Mouse (Mus musculus) forebrain, embryonic 15.5 days (tissue): ENCODE results near the gene Lpar2. TPM values are rescaled to one million over a fixed set of nuclear protein-coding genes. Genes with fewer than 3 reads are reported as not detected.
A peak's percentile ranks its signal among the peaks of the same experiment; 100 is the strongest.

Experiments
- ATAC-seq: fragments of 200-750 bp; cut with Nextera tagmentation; replicated peaks from 2 replicates; pipeline ENCODE4 v1.8.0; 2017; ENCODE audit warnings: mild to moderate bottlenecking, moderate TSS enrichment, moderate library complexity
- H3K27ac ChIP-seq: fragments of 300-500 bp; sonication (generic); replicated peaks from 2 replicates; pipeline ENCODE4 v1.5.1; 2015; ENCODE audit warnings: mild to moderate bottlenecking, inconsistent platforms
- H3K27me3 ChIP-seq: fragments of 300-500 bp; sonication (generic); 2 replicates; pipeline ENCODE4 v1.6.1; 2015; ENCODE audit warnings: inconsistent platforms
- H3K36me3 ChIP-seq: fragments of 300-500 bp; sonication (generic); 2 replicates; pipeline ENCODE4 v1.6.1; 2015; ENCODE audit warnings: mild to moderate bottlenecking, inconsistent platforms
- H3K4me1 ChIP-seq: fragments of 300-500 bp; sonication (generic); 2 replicates; pipeline ENCODE4 v1.6.1; 2015; ENCODE audit warnings: inconsistent platforms
- H3K4me2 ChIP-seq: fragments of 300-500 bp; sonication (generic); replicated peaks from 2 replicates; pipeline ENCODE4 v1.6.1; 2015; ENCODE audit warnings: mild to moderate bottlenecking, inconsistent platforms
- H3K4me3 ChIP-seq: fragments of 300-500 bp; sonication (generic); 2 replicates; pipeline ENCODE4 v1.5.1; 2015; ENCODE audit warnings: mild to moderate bottlenecking, inconsistent platforms
- H3K9ac ChIP-seq: fragments of 300-500 bp; sonication (generic); replicated peaks from 2 replicates; pipeline ENCODE4 v1.6.1; 2015; ENCODE audit warnings: mild to moderate bottlenecking, inconsistent platforms
- H3K9me3 ChIP-seq: fragments of 300-500 bp; sonication (generic); 2 replicates; pipeline ENCODE4 v1.6.1; 2016; ENCODE audit warnings: inconsistent platforms
- WGBS: fragments of 180-500 bp; shearing (Covaris S2); methylation state at CpG from one replicate; pipeline ENCODE4 v1.1.7; 2015; ENCODE audit warnings: mixed read lengths; 5-methylcytosine and 5-hydroxymethylcytosine counted together
- polyA plus RNA-seq: library from polyadenylated mRNA; unstranded; fragments of >200 nt; fragmentation: Nextera tagmentation; extraction: Ambion mirVana; gene quantifications from 2 replicates; pipeline ENCODE4 v1.2.1, GENCODE M21; 2015

The Lpar2 gene
- polyA plus RNA-seq = 0.65 and 0.89 TPM in 2 replicates

DNA sequence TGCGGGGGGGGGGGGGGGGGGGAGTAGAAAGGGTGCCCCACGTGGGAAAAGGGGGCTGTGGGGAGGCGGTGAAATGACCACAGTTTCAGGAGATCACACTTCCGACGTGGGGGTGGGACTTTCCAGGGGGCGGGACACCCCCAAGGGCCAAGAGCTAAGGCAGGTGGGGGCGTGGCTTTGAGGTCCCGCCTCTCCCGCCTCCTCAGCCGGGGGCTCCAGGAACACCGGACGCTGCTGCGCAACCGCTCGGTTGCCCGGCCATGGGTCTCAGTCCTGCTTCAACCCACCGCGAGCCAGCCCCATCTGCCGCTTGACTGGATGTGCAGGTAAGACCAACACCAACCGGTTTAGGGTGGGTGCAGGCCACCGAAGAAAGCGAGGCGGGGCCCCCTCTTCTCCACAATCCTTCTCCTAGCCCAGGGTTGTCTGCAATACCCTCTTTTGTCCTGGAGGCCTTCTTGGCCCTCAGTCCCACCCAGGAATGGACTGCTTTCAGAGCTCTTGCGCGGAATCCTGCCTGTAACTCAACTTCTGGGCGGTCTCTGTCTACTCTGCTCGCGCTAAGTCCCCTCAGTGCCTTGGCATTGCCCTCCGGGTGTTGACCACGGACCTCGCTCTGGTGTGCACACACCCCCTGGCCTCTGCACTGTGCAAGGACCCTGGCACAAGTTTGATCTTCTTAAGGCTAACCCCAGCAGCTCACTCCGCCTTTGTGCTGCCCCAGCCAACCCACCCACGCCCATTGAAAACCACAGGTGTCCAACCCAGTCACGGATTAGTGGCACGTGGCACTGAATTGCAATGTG is at the start of gene Lpar2:
Lpar2 (plus strand) TSS at position 44 of the 806 bp plus-strand sequence.
- Histone ChIP-seq H3K4me1 (peaks cover 37% of the 10 kb centered on the region), H3K27me3 (no peaks in the 10 kb centered on the region), H3K4me2 (peak within 1 kb of the TSS; percentile 86), H3K27ac (peak within 1 kb of the TSS; percentile 70), H3K36me3 (peaks cover 31% of the 10 kb centered on the region), H3K4me3 (peak within 1 kb of the TSS; percentile 81), H3K9ac (peak within 1 kb of the TSS; percentile 87), H3K9me3 (no peaks in the 10 kb centered on the region)
- under 1% methylated on average over 29 of the region's 35 CpGs for WGBS
- peak; percentile 77 for ATAC-seq

DNA sequence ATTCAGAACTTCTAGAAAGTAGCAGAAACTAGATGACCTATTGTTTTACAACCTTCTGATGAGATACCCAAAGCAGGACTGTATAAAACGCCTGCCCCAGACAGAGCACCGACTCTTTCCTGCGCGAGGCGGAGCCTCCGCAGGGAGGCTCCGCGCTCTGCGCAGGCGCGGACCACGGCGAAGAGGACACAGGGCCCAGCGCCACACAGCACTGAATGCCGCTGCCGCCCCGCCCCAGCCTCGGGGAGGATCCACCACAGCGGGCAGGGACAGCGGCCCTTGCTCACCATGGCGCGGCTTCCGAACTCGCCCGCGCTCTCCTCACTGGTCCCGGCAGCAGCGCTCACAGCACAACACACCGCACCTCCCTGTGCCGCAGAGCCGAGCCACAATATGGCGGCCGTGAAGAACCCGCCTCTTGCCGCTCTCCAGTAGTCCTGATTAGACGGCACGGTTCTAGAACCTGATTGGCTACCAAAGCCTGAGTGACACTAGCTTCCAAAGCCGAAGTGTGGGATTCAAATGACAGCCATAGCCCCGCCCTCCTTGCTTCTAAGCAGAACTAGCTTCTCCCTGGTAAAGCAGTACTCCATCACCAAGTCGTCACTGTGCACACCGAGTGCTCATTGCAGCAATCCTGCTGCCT is 47.6 kb upstream of the Lpar2 start, which contains the start of gene Gm20422:
Gm20422 (minus strand) TSS at position 384 of the 646 bp plus-strand sequence.
- H3K9ac ChIP-seq = peak within 1 kb of the TSS; percentile 92
- H3K4me3 ChIP-seq = peak within 1 kb of the TSS; percentile 64
- H3K27me3 ChIP-seq = no peaks in the 10 kb centered on the region
- under 1% methylated on average over 41 of the region's 41 CpGs for WGBS
- H3K4me1 ChIP-seq = peaks cover 33% of the 10 kb centered on the region
- H3K27ac ChIP-seq = peak within 1 kb of the TSS; percentile 99
- peak; percentile 99 for ATAC-seq
- no peaks in the 10 kb centered on the region for H3K9me3 ChIP-seq
- H3K36me3 ChIP-seq = no peaks in the 10 kb centered on the region
- H3K4me2 ChIP-seq = peak within 1 kb of the TSS; percentile 55

DNA sequence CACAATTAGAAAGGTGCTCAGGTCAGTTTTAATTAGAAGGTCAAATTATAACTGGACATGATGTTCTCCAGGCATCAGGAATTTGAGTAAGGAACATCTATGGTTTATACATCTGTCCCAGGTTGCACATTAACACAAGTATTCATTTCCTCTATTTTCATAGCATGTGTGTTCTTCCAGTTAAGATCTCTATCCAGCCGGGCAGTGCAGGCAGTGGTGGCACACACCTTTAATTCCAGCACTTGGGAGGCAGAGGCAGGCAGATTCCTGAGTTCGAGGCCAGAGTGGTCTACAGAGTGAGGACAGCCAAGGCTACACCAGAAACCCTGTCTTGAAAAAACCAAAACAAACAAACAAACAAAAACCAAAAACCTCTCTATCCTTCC is 47.1 kb upstream of the Lpar2 start:
- Histone ChIP-seq H3K4me1 (peaks cover 33% of the 10 kb centered on the region), H3K4me2 (peak overlapping the region; percentile 55), H3K27me3 (no peaks in the 10 kb centered on the region), H3K4me3 (peak overlapping the region; percentile 64), H3K27ac (peak overlapping the region; percentile 99), H3K36me3 (no peaks in the 10 kb centered on the region), H3K9me3 (no peaks in the 10 kb centered on the region), H3K9ac (no peak overlapping the region)
- ATAC-seq = peak; percentile 41; the same call in 1 of the 2 replicates
- 62% methylated on average over 2 of the region's 2 CpGs for WGBS

DNA sequence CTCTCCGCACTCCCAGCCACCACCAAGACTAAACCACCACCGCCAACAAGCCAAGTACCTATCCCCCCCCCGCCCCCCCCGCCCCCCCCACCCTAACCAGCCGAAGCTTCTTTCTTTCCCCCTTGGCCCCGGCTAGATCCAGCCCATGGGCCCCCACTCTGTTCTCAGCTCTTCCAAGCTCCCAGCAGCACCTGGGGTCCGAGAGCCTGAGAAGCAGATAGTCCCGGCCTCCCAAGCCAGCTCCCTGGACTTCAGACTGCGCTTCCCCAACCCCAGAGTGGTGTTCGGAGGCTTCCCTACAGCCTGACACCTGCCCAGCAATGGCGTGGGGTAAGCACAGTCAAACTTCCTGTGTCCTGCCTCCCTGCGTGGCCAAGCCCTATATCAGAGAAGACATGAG is 45.1 kb upstream of the Lpar2 start:
- no peak overlapping the region for H3K27ac ChIP-seq
- H3K4me1 ChIP-seq = peaks cover 20% of the 10 kb centered on the region
- no peak overlapping the region for H3K9ac ChIP-seq
- no peak for ATAC-seq
- no peaks in the 10 kb centered on the region for H3K9me3 ChIP-seq
- 68% methylated on average over 12 of the region's 12 CpGs for WGBS
- no peak overlapping the region for H3K4me2 ChIP-seq
- no peaks in the 10 kb centered on the region for H3K27me3 ChIP-seq
- H3K4me3 ChIP-seq = no peak overlapping the region
- no peaks in the 10 kb centered on the region for H3K36me3 ChIP-seq

DNA sequence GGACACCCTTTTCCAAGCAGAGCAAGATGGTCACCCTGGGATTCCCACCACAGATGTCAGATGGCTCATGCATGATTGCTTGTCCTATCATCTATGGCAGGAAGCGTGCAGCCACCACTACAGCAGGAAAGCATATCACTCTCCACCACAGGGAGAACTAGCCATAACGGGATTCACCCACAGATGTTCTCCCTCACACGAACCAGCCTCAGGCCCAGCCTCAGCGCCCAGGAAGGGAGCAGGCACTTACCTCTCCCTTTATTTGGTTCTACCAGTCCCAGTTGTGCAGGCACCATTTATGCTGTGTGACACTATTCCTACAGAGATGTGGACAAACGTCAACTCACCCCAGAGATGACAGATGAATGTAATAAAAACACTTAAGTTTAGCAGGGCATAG is 33.1 kb upstream of the Lpar2 start:
- no peak overlapping the region for H3K4me3 ChIP-seq
- H3K4me1 ChIP-seq = peaks cover 24% of the 10 kb centered on the region
- H3K27ac ChIP-seq = no peak overlapping the region
- peaks cover 6% of the 10 kb centered on the region; the same call in 1 of the 2 replicates for H3K36me3 ChIP-seq
- no peak overlapping the region for H3K4me2 ChIP-seq
- H3K9ac ChIP-seq = no peak overlapping the region
- 90% methylated on average over 5 of the region's 5 CpGs for WGBS
- no peaks in the 10 kb centered on the region for H3K9me3 ChIP-seq
- ATAC-seq = no peak
- H3K27me3 ChIP-seq = no peaks in the 10 kb centered on the region

DNA sequence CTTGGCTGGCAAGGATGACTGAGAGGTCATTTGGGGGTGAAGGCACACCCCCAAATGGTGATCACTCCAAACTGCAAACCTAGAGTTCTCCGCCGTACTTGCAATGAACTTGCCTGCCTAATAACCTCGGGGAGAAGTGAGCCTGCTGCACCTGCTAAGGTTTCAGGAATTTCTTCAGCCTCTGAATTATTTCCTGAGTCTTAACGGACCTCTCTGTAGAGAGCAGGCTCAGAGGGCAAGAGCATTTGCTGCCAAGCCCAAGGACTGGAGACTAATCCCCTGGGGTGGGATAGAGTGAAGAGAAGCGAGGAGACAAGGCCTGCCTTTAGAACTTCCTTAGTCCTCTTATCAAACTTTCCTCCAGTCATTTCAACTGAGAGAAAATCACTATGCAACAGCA is 32.5 kb upstream of the Lpar2 start:
- H3K4me3 ChIP-seq = no peak overlapping the region
- no peak overlapping the region for H3K27ac ChIP-seq
- peak overlapping the region; percentile 89 for H3K4me2 ChIP-seq
- H3K27me3 ChIP-seq = no peaks in the 10 kb centered on the region
- 68% methylated on average over 5 of the region's 5 CpGs for WGBS
- H3K9ac ChIP-seq = no peak overlapping the region
- no peaks in the 10 kb centered on the region for H3K9me3 ChIP-seq
- H3K4me1 ChIP-seq = peaks cover 24% of the 10 kb centered on the region
- ATAC-seq = no peak
- H3K36me3 ChIP-seq = peaks cover 10% of the 10 kb centered on the region; the same call in 1 of the 2 replicates

DNA sequence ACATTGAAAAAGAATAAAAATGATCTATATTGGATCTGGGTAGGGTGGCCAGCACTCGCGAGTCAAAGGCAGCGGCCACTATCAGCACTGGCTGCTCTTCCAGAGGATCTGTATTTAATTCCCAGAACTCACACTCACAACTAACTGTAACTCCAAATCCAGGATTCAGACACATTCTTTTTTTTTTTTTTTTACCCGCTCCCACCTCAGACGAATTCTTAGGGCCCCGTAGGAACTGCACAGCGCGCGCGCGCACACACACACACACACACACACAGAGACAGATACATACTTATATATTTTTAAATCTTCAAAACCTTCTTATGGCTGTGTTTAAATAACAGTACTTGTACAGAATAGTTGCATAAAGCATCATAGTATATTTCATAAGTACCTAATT is 31.9 kb upstream of the Lpar2 start:
- 26% methylated on average over 11 of the region's 11 CpGs for WGBS
- peak overlapping the region; percentile 98; the same call in 1 of the 2 replicates for H3K9ac ChIP-seq
- no peaks in the 10 kb centered on the region for H3K27me3 ChIP-seq
- peak overlapping the region; percentile 80; the same call in 1 of the 2 replicates for H3K27ac ChIP-seq
- H3K9me3 ChIP-seq = no peaks in the 10 kb centered on the region
- peaks cover 17% of the 10 kb centered on the region for H3K36me3 ChIP-seq
- H3K4me2 ChIP-seq = peak overlapping the region; percentile 89
- peaks cover 24% of the 10 kb centered on the region for H3K4me1 ChIP-seq
- H3K4me3 ChIP-seq = peak overlapping the region; percentile 100
- ATAC-seq = no peak; the same call in 1 of the 2 replicates

DNA sequence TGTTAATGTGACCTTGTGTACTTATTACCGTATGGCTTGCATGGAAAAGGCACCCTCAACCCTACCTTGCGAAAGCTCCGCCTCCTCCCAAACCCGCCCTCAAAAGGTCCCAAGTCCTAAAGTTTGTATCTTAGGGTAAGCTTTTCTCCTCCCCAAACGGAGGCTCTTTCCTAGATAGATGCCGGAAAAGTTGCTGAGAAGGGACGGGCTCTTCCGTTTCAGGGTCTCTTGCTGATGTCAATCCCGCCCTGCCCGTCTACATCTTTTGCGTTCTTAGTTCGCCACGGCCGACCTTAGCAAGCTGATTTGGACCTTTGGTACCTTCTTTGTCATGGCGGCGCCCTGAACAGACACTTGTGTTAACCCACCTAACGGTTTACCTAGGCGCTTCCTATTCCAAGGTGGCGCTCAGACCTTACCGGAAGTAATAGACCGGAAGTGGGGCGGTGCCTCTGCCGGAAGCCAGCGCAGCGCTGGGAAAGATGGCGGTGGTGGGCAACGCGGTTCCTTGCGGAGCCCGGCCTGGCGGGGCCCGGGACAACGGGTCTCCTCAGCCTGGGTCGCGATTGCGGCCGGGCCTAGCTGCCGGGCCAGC is 31.4 kb upstream of the Lpar2 start, which contains the start of the genes Atp13a1 and Zfp866:
Atp13a1 (plus strand) TSS at position 391 of the 595 bp plus-strand sequence.
Zfp866 (minus strand) TSS at position 406 of the 595 bp plus-strand sequence.
- peak within 1 kb of the TSS; percentile 98 for H3K9ac ChIP-seq
- peak within 1 kb of the TSS; percentile 89 for H3K4me2 ChIP-seq
- peak within 1 kb of the TSS; percentile 100 for H3K4me3 ChIP-seq
- H3K36me3 ChIP-seq = peaks cover 19% of the 10 kb centered on the region
- no peaks in the 10 kb centered on the region for H3K27me3 ChIP-seq
- ATAC-seq = peak; percentile 94
- under 1% methylated on average over 38 of the region's 38 CpGs for WGBS
- peaks cover 24% of the 10 kb centered on the region for H3K4me1 ChIP-seq
- H3K9me3 ChIP-seq = no peaks in the 10 kb centered on the region
- peak within 1 kb of the TSS; percentile 80 for H3K27ac ChIP-seq

DNA sequence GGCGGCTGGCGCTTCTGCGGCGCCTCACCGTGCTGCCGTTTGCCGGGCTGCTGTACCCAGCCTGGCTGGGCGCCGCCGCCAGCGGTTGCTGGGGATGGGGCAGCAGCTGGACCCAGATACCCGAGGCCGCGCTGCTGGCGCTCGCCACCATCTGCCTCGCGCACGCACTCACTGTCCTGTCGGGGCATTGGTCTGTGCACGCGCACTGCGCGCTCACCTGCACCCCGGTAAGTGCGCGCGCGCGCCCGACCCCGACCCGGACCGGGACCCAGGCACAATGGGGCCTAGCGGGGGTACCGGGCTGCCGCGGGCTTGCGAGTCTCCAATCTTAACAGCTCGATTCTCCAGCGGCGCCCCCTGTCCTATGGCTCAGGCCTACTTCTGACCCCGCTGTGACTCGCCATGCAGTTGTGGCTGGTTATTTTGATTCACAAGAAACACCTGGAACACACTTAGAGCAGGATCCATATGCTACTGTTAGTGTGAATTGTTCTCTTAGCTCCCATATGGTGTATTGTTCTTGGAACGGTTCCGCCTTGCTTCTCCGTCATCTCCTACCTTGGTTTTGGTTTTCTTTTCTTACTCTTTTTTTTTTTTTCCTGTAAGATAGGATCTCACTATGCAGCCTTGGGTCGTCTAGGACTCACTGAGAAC is 30.7 kb upstream of the Lpar2 start:
- Histone ChIP-seq H3K9ac (peak overlapping the region; percentile 98), H3K36me3 (peaks cover 24% of the 10 kb centered on the region), H3K9me3 (no peaks in the 10 kb centered on the region), H3K27me3 (no peaks in the 10 kb centered on the region), H3K27ac (peak overlapping the region; percentile 80), H3K4me2 (peak overlapping the region; percentile 89), H3K4me1 (peaks cover 24% of the 10 kb centered on the region), H3K4me3 (peak overlapping the region; percentile 100)
- under 1% methylated on average over 48 of the region's 48 CpGs for WGBS
- ATAC-seq = peak; percentile 84

DNA sequence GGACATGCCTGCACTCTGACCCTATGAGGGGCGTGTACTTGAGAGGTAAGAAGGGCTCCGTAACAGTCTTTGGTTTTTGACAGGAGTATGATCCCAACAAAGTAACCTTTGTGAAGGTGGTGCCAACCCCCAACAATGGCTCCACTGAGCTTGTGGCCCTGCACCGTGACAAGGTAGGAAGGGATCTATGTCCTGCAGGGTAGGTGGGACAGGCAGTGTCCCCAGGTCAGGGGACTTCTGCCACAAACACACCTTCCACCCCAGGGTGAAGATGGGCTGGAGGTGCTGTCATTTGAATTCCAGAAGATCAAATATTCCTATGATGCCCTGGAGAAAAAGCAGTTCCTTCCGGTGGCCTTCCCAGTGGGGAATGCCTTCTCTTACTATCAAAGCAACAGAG is 28.6 kb upstream of the Lpar2 start:
- H3K27ac ChIP-seq = no peak overlapping the region
- H3K4me1 ChIP-seq = peaks cover 24% of the 10 kb centered on the region
- no peaks in the 10 kb centered on the region for H3K27me3 ChIP-seq
- no peak overlapping the region for H3K4me3 ChIP-seq
- no peak overlapping the region for H3K9ac ChIP-seq
- H3K9me3 ChIP-seq = no peaks in the 10 kb centered on the region
- WGBS = 94% methylated on average over 4 of the region's 4 CpGs
- H3K36me3 ChIP-seq = peaks cover 46% of the 10 kb centered on the region
- ATAC-seq = no peak
- no peak overlapping the region for H3K4me2 ChIP-seq

DNA sequence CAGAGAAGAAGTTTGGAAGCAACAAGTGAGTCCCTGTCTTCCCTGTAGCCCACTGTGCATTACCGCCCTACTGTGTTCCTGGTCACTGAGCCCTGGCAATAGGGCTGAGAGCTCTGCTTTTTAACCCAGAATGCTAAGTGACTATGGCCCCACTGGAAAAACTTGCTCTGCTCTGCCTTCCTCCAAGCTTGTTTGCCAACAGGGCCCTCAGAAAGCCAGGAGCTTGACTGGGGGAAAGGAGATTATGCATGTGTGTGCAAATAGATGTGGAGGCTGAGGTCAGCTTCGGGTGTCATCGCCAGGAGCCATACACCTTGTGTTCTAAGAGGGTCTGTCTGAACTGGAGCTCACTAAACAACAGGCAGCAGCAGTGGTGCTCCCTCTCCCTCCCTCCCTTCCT is 28.1 kb upstream of the Lpar2 start:
- WGBS = 92% methylated on average over 3 of the region's 3 CpGs
- no peak overlapping the region for H3K9ac ChIP-seq
- peaks cover 24% of the 10 kb centered on the region for H3K4me1 ChIP-seq
- H3K27ac ChIP-seq = no peak overlapping the region
- no peak for ATAC-seq
- H3K4me3 ChIP-seq = no peak overlapping the region
- peaks cover 50% of the 10 kb centered on the region for H3K36me3 ChIP-seq
- H3K27me3 ChIP-seq = no peaks in the 10 kb centered on the region
- H3K9me3 ChIP-seq = no peaks in the 10 kb centered on the region
- H3K4me2 ChIP-seq = no peak overlapping the region
